Mouse (Mus musculus) kidney, embryonic 16.5 days (tissue): ENCODE data around the gene Slc8b1. TPM values are rescaled to one million over a fixed set of nuclear protein-coding genes. Genes with fewer than 3 reads are reported as not detected.

Source experiments
- ATAC-seq: fragments of 200-750 bp; cut with Nextera tagmentation; 2 replicates; pipeline ENCODE4 v1.8.0; 2017; ENCODE audit warnings: moderate TSS enrichment; ENCODE audit not compliant: low FRiP score, low TSS enrichment
- H3K27ac ChIP-seq: fragments of 300-500 bp; sonication (generic); 2 replicates; pipeline ENCODE4 v1.5.1; 2014; ENCODE audit warnings: low read length
- H3K27me3 ChIP-seq: fragments of 300-500 bp; sonication (generic); 2 replicates; pipeline ENCODE4 v1.6.1; 2014; ENCODE audit warnings: low read length, control low read depth, mixed read lengths; ENCODE audit not compliant: insufficient read depth
- H3K36me3 ChIP-seq: fragments of 300-500 bp; sonication (generic); 2 replicates; pipeline ENCODE4 v1.6.1; 2014; ENCODE audit warnings: low read length, control low read depth, mixed read lengths; ENCODE audit not compliant: insufficient read depth
- H3K4me1 ChIP-seq: fragments of 300-500 bp; sonication (generic); 2 replicates; pipeline ENCODE4 v1.6.1; 2014; ENCODE audit warnings: low read length, control low read depth, mixed read lengths; ENCODE audit not compliant: insufficient read depth
- H3K4me2 ChIP-seq: fragments of 300-500 bp; sonication (generic); replicated peaks from 2 replicates; pipeline ENCODE4 v1.6.1; 2014; ENCODE audit warnings: low read depth, low read length
- H3K4me3 ChIP-seq: fragments of 300-500 bp; sonication (generic); 2 replicates; pipeline ENCODE4 v1.5.1; 2014; ENCODE audit warnings: mild to moderate bottlenecking, low read length
- H3K9ac ChIP-seq: fragments of 300-500 bp; sonication (generic); replicated peaks from 2 replicates; pipeline ENCODE4 v1.6.1; 2014; ENCODE audit warnings: low read length
- H3K9me3 ChIP-seq: fragments of 300-500 bp; sonication (generic); 2 replicates; pipeline ENCODE4 v1.6.1; 2016; ENCODE audit warnings: low read length, control low read depth
- WGBS: fragments of 180-500 bp; shearing (Covaris S2); extraction: QIAGEN DNeasy Blood & Tissue Kit; methylation state at CpG from one replicate; pipeline ENCODE4 v1.1.7; 2014; 5-methylcytosine and 5-hydroxymethylcytosine counted together
- polyA plus RNA-seq: library from polyadenylated mRNA; unstranded; fragments of >200 nt; fragmentation: Nextera tagmentation; extraction: Ambion mirVana; gene quantifications from 2 replicates; pipeline ENCODE4 v1.2.1, GENCODE M21; 2015

Gene Slc8b1
- polyA plus RNA-seq, 1 experiment from 2014 or later: 10.1 TPM

- Histone ChIP-seq H3K4me2 (no peak overlapping the region), H3K27me3 (no peaks in the 10 kb centered on the region), H3K4me3 (no peak overlapping the region), H3K36me3 (no peaks in the 10 kb centered on the region), H3K9me3 (no peaks in the 10 kb centered on the region), H3K27ac (peak overlapping the region; percentile 59; the same call in 1 of the 2 replicates), H3K4me1 (peaks cover 44% of the 10 kb centered on the region), H3K9ac (no peak overlapping the region)
- ATAC-seq: no peak
- WGBS: 83% methylated on average over 7 of the region's 7 CpGs
Measured at GRCm38 (mm10) chr5:120515451-120515850, 4.5 kb downstream of the Slc8b1 start.

- Histone ChIP-seq H3K9ac (no peak overlapping the region), H3K27ac (peak overlapping the region; percentile 62; the same call in 1 of the 2 replicates)
Measured at GRCm38 (mm10) chr5:120516221-120516984, 5.4 kb downstream of the Slc8b1 start.

GRCm38 (mm10) chr5:120517552-120517951, 6.6 kb downstream of the Slc8b1 start:
- no peak for ATAC-seq
- Histone ChIP-seq H3K4me2 (no peak overlapping the region), H3K9me3 (no peaks in the 10 kb centered on the region), H3K4me3 (no peak overlapping the region), H3K27ac (no peak overlapping the region), H3K36me3 (peaks cover 6% of the 10 kb centered on the region; the same call in 1 of the 2 replicates), H3K9ac (no peak overlapping the region), H3K4me1 (peaks cover 35% of the 10 kb centered on the region), H3K27me3 (no peaks in the 10 kb centered on the region)
- 54% methylated on average over 9 of the region's 9 CpGs for whole genome bisulfite sequencing

More at GRCm38 (mm10) chr5:120516221-120516984, 5.4 kb downstream of the Slc8b1 start:
- 42% methylated on average over 15 of the region's 15 CpGs for WGBS
- H3K36me3 ChIP-seq: no peaks in the 10 kb centered on the region
- H3K9me3 ChIP-seq: no peaks in the 10 kb centered on the region
- H3K27me3 ChIP-seq: no peaks in the 10 kb centered on the region
- H3K4me1 ChIP-seq: peaks cover 42% of the 10 kb centered on the region
- ATAC-seq: 0 out of 2 replicates have a peak, but pooled peaks have one; percentile 10
- H3K4me2 ChIP-seq: no peak overlapping the region
- H3K4me3 ChIP-seq: no peak overlapping the region

- ATAC-seq: no peak
- H3K27me3 ChIP-seq: no peaks in the 10 kb centered on the region
- H3K4me2 ChIP-seq: no peak overlapping the region
- no peaks in the 10 kb centered on the region for H3K4me1 ChIP-seq
- H3K27ac ChIP-seq: no peak overlapping the region
- H3K9ac ChIP-seq: no peak overlapping the region
- H3K9me3 ChIP-seq: no peaks in the 10 kb centered on the region
- WGBS: 80% methylated on average over 3 of the region's 3 CpGs
- H3K36me3 ChIP-seq: peaks cover 15% of the 10 kb centered on the region; the same call in 1 of the 2 replicates
- H3K4me3 ChIP-seq: no peak overlapping the region
Measured at GRCm38 (mm10) chr5:120522649-120523048, 11.7 kb downstream of the Slc8b1 start.

GRCm38 (mm10) chr5:120524736-120525135, 13.8 kb downstream of the Slc8b1 start:
- WGBS: 91% methylated on average over 2 of the region's 2 CpGs
- H3K4me2 ChIP-seq: no peak overlapping the region
- no peak for ATAC-seq
- no peak overlapping the region for H3K4me3 ChIP-seq
- peaks cover 15% of the 10 kb centered on the region; the same call in 1 of the 2 replicates for H3K36me3 ChIP-seq
- no peak overlapping the region for H3K27ac ChIP-seq
- H3K9me3 ChIP-seq: no peaks in the 10 kb centered on the region
- H3K4me1 ChIP-seq: no peaks in the 10 kb centered on the region
- no peaks in the 10 kb centered on the region for H3K27me3 ChIP-seq
- no peak overlapping the region for H3K9ac ChIP-seq

GRCm38 (mm10) chr5:120525737-120526136, 14.8 kb downstream of the Slc8b1 start:
- Histone ChIP-seq H3K27me3 (no peaks in the 10 kb centered on the region), H3K36me3 (peaks cover 22% of the 10 kb centered on the region; the same call in 1 of the 2 replicates), H3K4me3 (no peak overlapping the region), H3K4me1 (no peaks in the 10 kb centered on the region), H3K4me2 (no peak overlapping the region), H3K27ac (no peak overlapping the region), H3K9me3 (no peaks in the 10 kb centered on the region), H3K9ac (no peak overlapping the region)
- no peak for ATAC-seq
- WGBS: 35% methylated on average over 5 of the region's 5 CpGs

- Histone ChIP-seq H3K36me3 (peaks cover 22% of the 10 kb centered on the region; the same call in 1 of the 2 replicates), H3K4me1 (no peaks in the 10 kb centered on the region), H3K27ac (no peak overlapping the region), H3K4me2 (no peak overlapping the region), H3K4me3 (no peak overlapping the region), H3K9ac (no peak overlapping the region), H3K27me3 (no peaks in the 10 kb centered on the region), H3K9me3 (no peaks in the 10 kb centered on the region)
- no peak for ATAC-seq
- WGBS: 59% methylated on average over 11 of the region's 11 CpGs
Measured at GRCm38 (mm10) chr5:120526311-120526710, 15.3 kb downstream of the Slc8b1 start.

- Histone ChIP-seq H3K4me3 (no peak overlapping the region), H3K36me3 (peaks cover 17% of the 10 kb centered on the region; the same call in 1 of the 2 replicates), H3K27ac (no peak overlapping the region), H3K27me3 (no peaks in the 10 kb centered on the region), H3K9me3 (no peaks in the 10 kb centered on the region), H3K4me1 (no peaks in the 10 kb centered on the region), H3K4me2 (no peak overlapping the region), H3K9ac (no peak overlapping the region)
- WGBS: 88% methylated on average over 16 of the region's 20 CpGs
- ATAC-seq: no peak
Measured at GRCm38 (mm10) chr5:120527296-120527964, 16.5 kb downstream of the Slc8b1 start.

GRCm38 (mm10) chr5:120531631-120532030, 20.7 kb downstream of the Slc8b1 start:
- 84% methylated on average over 8 of the region's 8 CpGs for WGBS
- Histone ChIP-seq H3K4me3 (no peak overlapping the region), H3K4me1 (peaks cover 18% of the 10 kb centered on the region), H3K4me2 (no peak overlapping the region), H3K27ac (no peak overlapping the region), H3K9ac (no peak overlapping the region), H3K36me3 (0 out of 2 replicates have a peak, but pooled peaks cover 7% of the 10 kb centered on the region), H3K27me3 (no peaks in the 10 kb centered on the region), H3K9me3 (no peaks in the 10 kb centered on the region)
- no peak for ATAC-seq
